Mouse (Mus musculus): ENCODE measurements around the gene Ccdc177.
"Not testable (repeated sequence)": the region's sequence is repeated elsewhere in the genome, so short reads cannot be mapped to it uniquely, and the experiment has no call there.

Ccdc177 gene

GRCm38 (mm10) chr12:80760396-80760801, at the start of gene Ccdc177:
Ccdc177 (minus strand) TSS chr12:80760687.
- peak; percentile 84 for DNase-seq

- DNase-seq = no peak
These were observed 49.5 kb upstream of the Ccdc177 start for GRCm38 (mm10) chr12:80810005-80810404.

- no peak for DNase-seq
These were observed 47.1 kb upstream of the Ccdc177 start for GRCm38 (mm10) chr12:80807451-80808085.

DNA sequence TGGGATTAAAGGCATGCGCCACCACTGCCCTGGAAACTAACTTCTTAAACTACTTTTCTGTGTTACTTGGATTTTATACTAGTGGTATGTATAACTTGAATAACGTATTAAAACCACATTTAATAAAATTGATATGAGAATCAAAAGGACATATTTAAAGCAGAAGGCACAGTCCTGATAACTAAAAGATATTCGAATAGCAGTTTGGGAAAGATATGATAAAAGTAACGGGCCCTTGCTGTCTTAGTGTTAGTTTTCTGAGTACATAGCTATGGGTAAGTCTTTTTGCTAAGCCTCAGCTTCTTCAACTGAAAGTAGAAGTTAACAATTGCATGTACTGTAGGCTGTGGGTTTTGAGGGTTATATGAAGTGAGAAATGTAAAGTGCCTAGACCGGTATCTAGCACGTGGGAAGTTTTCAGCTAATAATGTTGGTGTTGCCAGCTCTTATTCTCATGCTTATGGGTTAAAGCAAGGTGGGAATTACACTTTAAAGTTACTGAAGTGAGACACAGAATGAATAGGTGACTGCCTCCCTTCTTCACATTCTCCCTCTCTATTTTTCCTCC, 44.5 kb upstream of the Ccdc177 start:
- no peak for DNase-seq

- DNase-seq = peak; percentile 81
These were observed 43.4 kb upstream of the Ccdc177 start for GRCm38 (mm10) chr12:80803924-80804323.

GRCm38 (mm10) chr12:80801443-80801842, 41.0 kb upstream of the Ccdc177 start:
- DNase-seq = no peak

GRCm38 (mm10) chr12:80800156-80800555, 39.7 kb upstream of the Ccdc177 start:
- no peak for DNase-seq

DNA sequence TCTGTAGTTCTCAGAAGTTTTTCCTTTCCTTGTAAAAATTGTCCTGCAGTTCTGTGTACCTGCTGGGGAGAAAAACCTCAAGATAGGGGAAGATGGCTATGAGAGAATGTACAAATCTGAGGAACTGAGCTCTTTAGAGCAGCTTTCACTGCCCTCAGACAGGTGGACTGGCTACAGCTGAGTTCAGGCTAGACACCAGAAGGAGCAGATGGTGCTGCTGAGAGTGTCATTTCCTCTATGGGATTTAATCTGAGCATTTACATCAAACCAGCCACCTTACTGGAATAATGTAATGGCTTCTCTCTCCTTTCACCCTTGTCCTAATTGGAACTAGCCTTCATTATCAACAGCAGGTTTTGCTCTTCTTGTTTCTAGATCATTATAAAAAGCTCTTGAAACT, 37.8 kb upstream of the Ccdc177 start:
- DNase-seq = peak; percentile 87

- no peak for DNase-seq
These were observed 34.7 kb upstream of the Ccdc177 start for GRCm38 (mm10) chr12:80794935-80795785.

DNA sequence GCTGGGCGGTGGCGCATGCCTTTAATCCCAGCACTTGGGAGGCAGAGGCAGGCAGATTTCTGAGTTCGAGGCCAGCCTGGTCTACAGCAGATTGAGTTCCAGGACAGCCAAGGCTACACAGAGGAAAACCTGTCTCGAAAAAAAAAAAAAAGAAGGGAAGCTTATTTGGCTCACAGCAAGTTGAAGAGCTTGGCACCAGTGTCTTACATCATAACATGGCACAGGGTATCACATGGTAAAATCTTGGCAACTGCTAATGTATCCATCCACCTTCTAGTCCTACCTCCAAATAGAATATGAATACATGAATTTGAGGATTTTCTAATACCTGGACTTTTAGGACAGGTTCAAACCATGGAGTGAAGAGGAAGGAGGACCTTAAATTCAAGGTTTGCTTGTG, 34.0 kb upstream of the Ccdc177 start:
- DNase-seq = no peak

DNA sequence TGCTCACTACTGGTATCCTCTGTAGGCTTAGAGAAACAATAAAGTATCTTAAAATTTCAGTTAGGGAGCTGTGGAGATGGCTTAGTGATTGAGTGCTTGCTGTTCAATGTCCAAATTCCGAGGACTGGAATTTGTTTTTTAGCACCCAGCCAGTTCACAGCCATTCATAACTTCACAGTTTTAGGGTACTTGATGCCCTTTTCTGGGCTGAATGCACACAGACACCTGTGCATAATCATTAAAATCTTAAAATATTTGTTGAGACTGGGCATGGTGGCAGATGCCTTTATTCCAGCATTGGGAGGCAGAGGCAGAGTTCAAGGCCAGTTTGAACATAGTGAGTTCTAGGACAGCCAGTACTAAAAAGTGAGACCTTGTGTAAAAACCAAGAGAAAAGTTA, 33.0 kb upstream of the Ccdc177 start:
- DNase-seq = no peak

- peak; percentile 72 for DNase-seq
These were observed 32.4 kb upstream of the Ccdc177 start for GRCm38 (mm10) chr12:80792867-80793266.

DNA sequence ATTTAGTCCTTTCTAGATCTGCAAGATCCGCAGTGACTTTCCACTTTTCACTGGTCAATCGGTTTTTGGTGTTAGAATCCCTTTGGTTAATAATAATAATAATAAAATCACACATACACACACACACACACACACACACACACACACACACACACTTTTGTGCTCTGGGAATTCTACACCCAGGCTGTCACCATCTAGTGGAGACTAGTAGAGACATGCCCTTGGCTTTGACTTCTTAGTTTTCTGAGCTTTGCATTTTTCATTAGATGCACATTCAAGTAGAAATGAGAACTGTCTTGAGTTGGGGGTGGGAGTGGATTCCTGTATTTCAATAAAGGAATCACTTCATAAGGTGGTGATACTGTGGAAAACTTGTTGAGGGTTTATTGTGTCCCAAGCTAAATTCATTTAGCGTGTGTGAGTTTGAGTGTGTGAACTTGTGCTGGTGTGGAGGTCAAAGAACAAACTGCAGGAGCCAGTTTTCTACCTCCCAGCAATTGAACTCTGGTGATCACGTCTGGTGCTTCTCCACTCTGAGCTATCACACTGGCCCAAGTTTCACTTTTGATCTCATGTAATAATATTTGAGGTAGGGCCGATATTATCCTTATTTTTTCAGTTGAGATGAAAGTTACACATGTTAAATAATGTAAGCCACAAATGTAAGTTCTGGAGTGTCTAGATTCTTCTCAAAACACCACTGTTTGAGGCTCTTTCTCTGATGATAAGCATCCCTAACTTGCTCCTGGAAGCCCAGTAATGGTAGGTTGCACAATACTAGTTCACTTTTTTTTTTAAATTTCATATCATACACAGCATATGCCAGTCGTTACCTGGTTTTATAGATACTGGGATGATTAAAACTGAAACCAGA, 31.3 kb upstream of the Ccdc177 start:
- DNase-seq = no peak

GRCm38 (mm10) chr12:80790700-80791570, 30.4 kb upstream of the Ccdc177 start:
- DNase-seq = no peak

DNA sequence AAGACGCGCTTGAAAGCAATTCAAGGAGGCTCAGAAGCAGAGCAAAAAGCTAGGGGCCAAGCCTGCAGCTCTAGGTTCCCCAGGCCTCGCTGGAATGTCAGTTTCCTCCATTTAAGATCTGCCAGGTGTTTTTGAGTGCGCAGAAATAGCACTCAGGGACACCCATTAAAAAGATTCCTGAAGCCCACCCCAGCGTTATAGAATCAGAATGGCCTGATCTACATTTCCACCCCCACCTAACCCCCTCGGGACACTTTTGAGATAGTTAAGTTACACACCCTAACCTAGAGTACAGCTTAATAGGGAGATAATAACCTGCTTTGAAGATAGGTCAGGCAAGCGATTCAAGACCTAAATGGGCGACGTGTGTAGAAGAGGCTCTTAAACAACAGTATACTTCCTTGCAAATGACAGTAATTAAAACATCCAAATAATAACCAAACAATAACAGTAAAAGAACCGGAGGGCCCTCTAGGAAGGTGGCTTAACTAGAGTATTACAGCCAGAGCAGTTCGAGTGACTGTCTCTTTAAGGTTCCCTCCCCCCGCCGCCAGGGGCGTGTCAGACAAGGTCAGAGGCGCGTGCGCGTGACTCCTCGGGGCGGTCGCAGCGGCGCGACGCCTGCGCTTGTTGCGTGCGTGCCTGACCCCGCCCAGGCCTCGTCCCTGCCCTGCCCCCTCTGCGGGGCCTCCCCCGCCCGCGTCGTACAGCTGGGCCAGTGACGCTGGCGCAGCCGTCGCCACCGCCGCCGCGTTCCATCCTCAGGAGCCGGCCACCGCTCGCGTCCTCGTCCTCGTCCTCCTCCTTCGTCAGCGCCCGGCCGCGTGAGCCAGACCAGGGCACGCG, 29.6 kb upstream of the Ccdc177 start, which contains the start of gene Susd6:
Gene Susd6 (plus strand): TSS at position 662 of the 846 bp plus-strand sequence.
- DNase-seq = peak; percentile 98

- not testable (repeated sequence) for DNase-seq
These were observed 28.8 kb upstream of the Ccdc177 start for GRCm38 (mm10) chr12:80789276-80789675.

- no peak for DNase-seq
These were observed 27.7 kb upstream of the Ccdc177 start for GRCm38 (mm10) chr12:80788188-80788587.

DNA sequence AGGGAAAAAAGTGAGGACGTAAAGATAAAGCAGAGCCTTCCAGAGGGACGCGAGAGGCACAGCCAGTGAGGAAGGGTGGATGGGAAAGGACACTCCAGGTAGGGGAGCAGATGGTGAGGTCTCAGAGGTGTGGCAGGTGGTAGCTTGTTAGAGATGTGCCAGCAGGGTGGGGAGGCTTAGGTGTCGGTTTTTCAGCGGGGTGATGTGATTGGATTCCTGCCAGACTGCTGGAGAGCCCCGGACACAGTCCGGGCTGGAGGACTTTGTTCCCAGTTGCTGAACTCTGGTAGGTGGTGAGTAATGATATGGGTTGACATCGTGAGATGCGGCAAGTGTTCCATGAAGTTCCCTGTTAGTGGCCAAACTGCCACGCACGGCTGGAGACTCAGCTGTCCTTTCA, 27.1 kb upstream of the Ccdc177 start:
- peak; percentile 79 for DNase-seq

DNA sequence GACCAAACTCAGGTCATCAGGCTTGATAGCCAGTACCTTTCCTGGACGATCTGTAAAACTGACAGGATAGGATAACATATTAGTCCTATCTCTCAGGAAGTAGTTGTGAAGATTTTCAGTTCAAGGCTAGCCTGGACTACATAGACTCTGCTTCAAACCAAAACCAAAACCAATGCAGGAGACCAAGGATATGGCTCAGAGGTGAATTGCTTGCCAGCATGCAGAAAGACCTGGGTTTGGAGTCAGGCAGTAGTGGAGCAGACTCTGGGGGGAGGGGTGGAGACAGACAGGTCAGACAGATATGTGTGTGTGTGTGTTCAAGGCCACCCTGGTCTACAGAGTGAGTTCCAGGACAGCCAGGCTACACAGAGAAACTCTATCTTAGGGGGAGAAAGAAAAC, 26.1 kb upstream of the Ccdc177 start:
- no peak for DNase-seq

DNA sequence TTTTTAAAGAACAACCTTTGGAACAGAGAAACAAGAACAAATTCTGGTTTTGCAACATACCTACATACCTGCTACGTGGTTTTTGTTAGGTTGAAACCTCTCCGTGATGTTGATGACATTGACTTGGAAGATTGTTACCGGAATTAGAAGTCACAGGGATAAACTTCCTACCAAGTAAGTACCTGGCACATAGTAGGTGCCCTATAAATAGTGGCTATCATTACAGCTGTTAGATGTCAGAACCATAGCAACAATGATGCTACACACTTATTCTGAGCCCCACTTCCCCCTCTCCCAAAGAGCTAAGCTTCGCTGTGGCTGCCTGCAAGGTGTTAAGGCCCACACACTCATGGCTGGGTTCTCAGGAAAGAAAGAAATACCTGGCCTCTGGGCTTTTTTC, 25.1 kb upstream of the Ccdc177 start:
- no peak for DNase-seq

DNA sequence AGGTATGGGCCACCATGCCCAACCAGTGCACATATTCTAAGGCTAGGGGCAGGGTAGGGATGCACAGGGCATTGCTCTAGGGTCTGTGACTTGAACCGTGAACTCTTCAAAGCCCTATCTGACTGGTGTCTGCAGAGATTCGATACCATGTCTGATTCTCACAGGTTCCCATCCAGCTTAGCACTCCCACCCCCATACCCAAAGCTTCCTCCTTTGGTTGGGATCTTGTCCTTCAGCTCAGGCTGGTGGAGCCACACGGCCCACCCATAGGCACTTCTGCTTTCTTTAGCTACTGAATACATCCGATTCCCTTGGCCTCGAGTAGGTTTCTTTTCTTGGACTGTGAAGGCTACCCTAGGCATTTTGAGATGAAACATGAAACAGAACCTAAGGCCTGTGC, 24.5 kb upstream of the Ccdc177 start:
- no peak for DNase-seq
